Mouse (Mus musculus) erythroblast, embryonic 14.5 days (primary cell): Measurements from ENCODE around the gene Mpzl2.

Source experiments
- GATA1 ChIP-seq: IDR thresholded peaks from 2 replicates; pipeline ENCODE4 v1.6.1; 2012; ENCODE audit warnings: low read length, inconsistent platforms, mixed read lengths
- TAL1 ChIP-seq: IDR thresholded peaks from 3 replicates; pipeline ENCODE4 v1.6.1; 2012; ENCODE audit warnings: low read length, inconsistent platforms, mixed read lengths

GRCm38 (mm10) chr9:45030341-45030740 is 9.3 kb upstream of the Mpzl2 start:
- TF ChIP-seq GATA1, result no peak
- TF ChIP-seq TAL1, result no peak
